Mouse (Mus musculus) heart, embryonic 16.5 days (tissue): ENCODE results near the gene Gm17332. TPM values are rescaled to one million over a fixed set of nuclear protein-coding genes. Genes with fewer than 3 reads are reported as not detected.
"Not testable (repeated sequence)": the region's sequence is repeated elsewhere in the genome, so short reads cannot be mapped to it uniquely, and the experiment has no call there.

Experiments
- ATAC-seq: fragments of 200-750 bp; cut with Nextera tagmentation; replicated peaks from 2 replicates; pipeline ENCODE4 v1.8.0; 2017; ENCODE audit warnings: moderate number of reproducible peaks; ENCODE audit not compliant: insufficient read depth, low FRiP score; ENCODE audit errors: extremely low read depth
- H3K27ac ChIP-seq: fragments of 300-500 bp; sonication (generic); 2 replicates; pipeline ENCODE4 v1.5.1; 2014; ENCODE audit warnings: mild to moderate bottlenecking, low read length, control low read depth, moderate library complexity
- H3K27me3 ChIP-seq: fragments of 300-500 bp; sonication (generic); 2 replicates; pipeline ENCODE4 v1.6.1; 2014; ENCODE audit warnings: low read length, mixed read lengths; ENCODE audit not compliant: control insufficient read depth, insufficient read depth
- H3K36me3 ChIP-seq: fragments of 300-500 bp; sonication (generic); 2 replicates; pipeline ENCODE4 v1.6.1; 2014; ENCODE audit not compliant: control insufficient read depth, insufficient read depth
- H3K4me1 ChIP-seq: fragments of 300-500 bp; sonication (generic); 2 replicates; pipeline ENCODE4 v1.6.1; 2014; ENCODE audit warnings: low read length, mixed read lengths; ENCODE audit not compliant: control insufficient read depth, insufficient read depth
- H3K4me2 ChIP-seq: fragments of 300-500 bp; sonication (generic); 2 replicates; pipeline ENCODE4 v1.6.1; 2014; ENCODE audit warnings: low read depth, mild to moderate bottlenecking, control low read depth, low read length
- H3K4me3 ChIP-seq: fragments of 300-500 bp; sonication (generic); 2 replicates; pipeline ENCODE4 v1.5.1; 2014; ENCODE audit warnings: mild to moderate bottlenecking, control low read depth, low read length
- H3K9ac ChIP-seq: fragments of 300-500 bp; sonication (generic); 2 replicates; pipeline ENCODE4 v1.6.1; 2014; ENCODE audit warnings: low read length, control low read depth
- H3K9me3 ChIP-seq: fragments of 300-500 bp; sonication (generic); replicated peaks from 2 replicates; pipeline ENCODE4 v1.6.1; 2016; ENCODE audit warnings: low read length; ENCODE audit not compliant: control insufficient read depth
- WGBS: fragments of 180-500 bp; shearing (Covaris S2); extraction: QIAGEN DNeasy Blood & Tissue Kit; methylation state at CpG from one replicate; pipeline ENCODE4 v1.1.7; 2014; 5-methylcytosine and 5-hydroxymethylcytosine counted together
- polyA plus RNA-seq: library from polyadenylated mRNA; unstranded; fragments of >200 nt; fragmentation: Nextera tagmentation; extraction: Ambion mirVana; gene quantifications from 2 replicates; pipeline ENCODE4 v1.2.1, GENCODE M21; 2015

The Gm17332 gene
- polyA plus RNA-seq, 1 experiment from 2014 or later: not detected

DNA sequence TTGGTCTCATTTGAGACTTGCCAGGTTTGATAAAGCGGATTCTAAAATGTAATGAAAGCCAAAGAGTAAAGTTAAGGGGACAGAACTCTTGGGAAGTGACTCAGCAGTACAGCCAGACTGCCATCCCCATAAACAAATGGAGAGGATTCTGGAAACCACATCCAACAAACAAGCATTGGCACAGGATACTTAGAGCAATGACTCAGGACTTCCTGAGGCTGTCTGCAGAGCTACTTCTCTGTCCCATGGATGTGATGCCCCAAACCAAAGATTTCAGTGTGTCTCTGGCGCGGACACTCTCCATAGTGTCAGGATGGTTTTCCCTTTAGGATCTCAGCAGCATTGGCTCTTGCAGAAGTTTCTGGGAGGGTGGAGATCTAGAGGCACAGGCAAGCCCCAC lies 25.2 kb downstream of the Gm17332 start:
- H3K9ac ChIP-seq: no peak overlapping the region
- ATAC-seq: no peak
- WGBS: 83% methylated on average over 3 of the region's 3 CpGs

DNA sequence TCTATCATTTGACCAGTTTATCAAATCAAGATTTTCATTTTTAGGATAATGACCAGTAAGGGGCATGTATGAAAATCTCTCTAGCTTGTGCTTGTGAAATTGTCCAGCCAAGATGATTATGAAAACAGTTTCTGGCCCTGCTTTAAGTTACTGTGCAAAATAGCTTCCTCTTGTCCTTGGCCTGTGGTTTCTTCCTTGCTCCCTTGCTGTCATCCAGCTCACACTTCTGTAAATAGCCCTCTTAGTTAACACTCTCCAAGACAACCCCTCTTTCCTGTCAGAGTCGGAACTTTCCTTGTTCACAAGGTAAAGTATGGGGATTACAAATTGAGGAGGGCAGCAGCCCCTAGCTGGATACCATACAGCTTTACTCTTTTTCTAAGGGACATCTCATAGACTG lies 43.9 kb downstream of the Gm17332 start:
- not testable (repeated sequence) for H3K4me1 ChIP-seq, H3K4me2 ChIP-seq, ATAC-seq, H3K4me3 ChIP-seq, H3K36me3 ChIP-seq, H3K27ac ChIP-seq, H3K27me3 ChIP-seq, H3K9ac ChIP-seq, H3K9me3 ChIP-seq
- WGBS: 24% methylated on average over 1 of the region's 1 CpGs

More for the DNA sequence above, 25.2 kb downstream of the Gm17332 start:
- Histone ChIP-seq H3K27me3 (no peaks in the 10 kb centered on the region), H3K4me2 (no peak overlapping the region), H3K36me3 (no peaks in the 10 kb centered on the region), H3K9me3 (no peaks in the 10 kb centered on the region), H3K27ac (no peak overlapping the region), H3K4me1 (no peaks in the 10 kb centered on the region), H3K4me3 (no peak overlapping the region)

DNA sequence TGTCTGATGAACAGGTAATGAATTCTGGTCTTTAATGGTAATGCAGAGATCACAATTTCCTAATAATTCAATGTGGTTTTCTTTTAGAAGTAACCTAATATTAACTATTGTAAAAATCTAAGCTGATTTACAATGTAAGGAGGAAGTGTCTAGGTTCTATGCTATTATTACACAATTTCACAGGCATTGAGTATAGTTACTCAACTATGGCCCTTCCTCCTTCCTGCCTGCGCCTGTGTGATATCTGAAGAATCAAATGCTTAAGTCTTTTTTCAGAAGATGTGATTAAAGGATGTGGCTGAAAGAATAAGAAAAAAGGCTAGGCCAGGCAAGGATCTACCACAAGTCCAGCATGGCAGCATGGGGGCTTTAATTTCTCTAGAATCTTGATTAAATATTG lies 47.4 kb downstream of the Gm17332 start:
- H3K36me3 ChIP-seq, ATAC-seq, H3K9me3 ChIP-seq, H3K27ac ChIP-seq, H3K4me3 ChIP-seq, H3K4me2 ChIP-seq, H3K27me3 ChIP-seq, H3K9ac ChIP-seq, H3K4me1 ChIP-seq: not testable (repeated sequence)
- WGBS: 72% methylated on average over 1 of the region's 1 CpGs

DNA sequence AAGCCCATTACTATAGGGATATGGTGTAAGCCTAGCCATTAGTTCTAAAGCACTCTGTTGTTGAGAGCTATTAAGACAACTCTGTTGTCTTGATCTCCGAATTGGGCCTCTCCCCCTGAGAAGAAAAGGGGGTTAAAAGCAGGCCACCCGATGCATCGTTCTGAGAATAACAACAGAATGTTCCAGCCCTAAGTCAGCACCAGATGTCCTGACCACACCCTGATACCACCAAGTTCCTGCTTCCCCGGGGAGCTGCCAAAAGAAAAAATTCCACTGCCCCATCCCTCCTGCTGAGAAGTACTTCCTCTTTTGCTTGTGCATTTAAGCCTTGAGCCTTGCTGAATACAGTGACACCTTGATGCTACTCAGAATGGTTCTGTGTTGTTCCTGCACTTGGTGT lies 48.5 kb downstream of the Gm17332 start:
- H3K36me3 ChIP-seq, H3K4me2 ChIP-seq, H3K4me3 ChIP-seq, H3K9me3 ChIP-seq, H3K27me3 ChIP-seq, H3K27ac ChIP-seq, ATAC-seq, H3K9ac ChIP-seq, H3K4me1 ChIP-seq: not testable (repeated sequence)
- WGBS: 55% methylated on average over 4 of the region's 4 CpGs

Other genes starting within 250 kb of the Gm17332 start
- gene Erlec1, start 228.1 kb downstream of the Gm17332 start, polyA plus RNA-seq: 8.9 and 9.6 TPM in 2 replicates
- gene Chac2, start 196.1 kb downstream of the Gm17332 start, polyA plus RNA-seq: 17.6 and 20.8 TPM in 2 replicates
- 5.0 and 5.2 TPM in 2 replicates for gene Stc2, start 187.6 kb upstream of the Gm17332 start, polyA plus RNA-seq